Mouse (Mus musculus) liver, adult 2 months (tissue): ENCODE measurements around the gene CT030661.1.

Experiments used
- CTCF ChIP-seq: fragments of 200-500 bp; IDR thresholded peaks from 2 replicates; pipeline ENCODE4 v1.5.1; 2011; ENCODE audit warnings: low read depth, low read length, control low read depth
- POLR2A ChIP-seq: fragments of 200-500 bp; IDR thresholded peaks from 2 replicates; pipeline ENCODE4 v1.6.1; 2011; ENCODE audit warnings: low read length, control low read depth; ENCODE audit not compliant: insufficient read depth; ENCODE audit errors: extremely low read depth

DNA sequence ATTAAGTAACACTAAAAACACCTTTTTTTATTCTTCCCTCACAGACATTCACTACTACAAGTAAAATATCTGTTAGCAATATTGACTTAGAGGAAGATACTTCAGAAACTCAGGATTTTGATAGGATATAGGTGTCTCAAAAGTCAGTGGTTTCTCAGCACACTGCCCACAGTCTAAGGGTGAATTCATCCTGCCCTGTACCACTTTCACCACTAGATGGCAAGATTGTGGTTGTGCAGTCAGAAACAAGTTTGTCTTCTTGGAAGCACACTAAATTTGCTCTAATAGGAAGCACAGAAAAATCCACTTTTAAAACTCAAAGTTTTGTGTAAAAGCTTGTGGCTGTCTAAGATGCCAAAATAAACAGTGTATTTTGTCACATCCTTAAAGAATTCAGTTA, 38.2 kb upstream of the CT030661.1 start:
- TF ChIP-seq CTCF (peak; percentile 28; the same call in 1 of the 2 replicates), POLR2A (no peak)
